Mouse (Mus musculus) liver, embryonic 11.5 days (tissue): ENCODE data around the gene Gm21913. TPM values are rescaled to one million over a fixed set of nuclear protein-coding genes. Genes with fewer than 3 reads are reported as not detected.
"Not testable (repeated sequence)": the region's sequence is repeated elsewhere in the genome, so short reads cannot be mapped to it uniquely, and the experiment has no call there.

Experiments
- ATAC-seq: fragments of 200-750 bp; cut with Nextera tagmentation; replicated peaks from 2 replicates; pipeline ENCODE4 v1.8.0; 2017; ENCODE audit warnings: moderate number of reproducible peaks, mild to moderate bottlenecking, moderate TSS enrichment, moderate library complexity; ENCODE audit not compliant: low FRiP score
- DNase-seq: peaks from one replicate; pipeline ENCODE4 v3.0.0-alpha.2; 2017; ENCODE audit warnings: low spot score
- H3K27ac ChIP-seq: fragments of 300-500 bp; sonication (generic); 2 replicates; pipeline ENCODE4 v1.5.1; 2014; ENCODE audit warnings: mild to moderate bottlenecking, low read depth, low read length, control low read depth
- H3K27me3 ChIP-seq: fragments of 300-500 bp; sonication (generic); replicated peaks from 2 replicates; pipeline ENCODE4 v1.6.1; 2014; ENCODE audit warnings: low read length, mixed read lengths; ENCODE audit not compliant: control insufficient read depth, insufficient read depth
- H3K36me3 ChIP-seq: fragments of 300-500 bp; sonication (generic); 2 replicates; pipeline ENCODE4 v1.6.1; 2014; ENCODE audit warnings: mild to moderate bottlenecking, low read length, moderate library complexity, mixed read lengths; ENCODE audit not compliant: control insufficient read depth, insufficient read depth
- H3K4me1 ChIP-seq: fragments of 300-500 bp; sonication (generic); replicated peaks from 2 replicates; pipeline ENCODE4 v1.6.1; 2014; ENCODE audit warnings: low read length, mixed read lengths; ENCODE audit not compliant: control insufficient read depth, insufficient read depth
- H3K4me2 ChIP-seq: fragments of 300-500 bp; sonication (generic); 2 replicates; pipeline ENCODE4 v1.6.1; 2014; ENCODE audit warnings: mild to moderate bottlenecking, control low read depth, moderate library complexity
- H3K4me3 ChIP-seq: fragments of 300-500 bp; sonication (generic); 2 replicates; pipeline ENCODE4 v1.5.1; 2014; ENCODE audit warnings: low read depth, low read length, control low read depth
- H3K9ac ChIP-seq: fragments of 300-500 bp; sonication (generic); 2 replicates; pipeline ENCODE4 v1.6.1; 2014; ENCODE audit warnings: low read depth, low read length, control low read depth
- H3K9me3 ChIP-seq: fragments of 300-500 bp; sonication (generic); 2 replicates; pipeline ENCODE4 v1.6.1; 2016; ENCODE audit warnings: low read length, inconsistent platforms, mixed read lengths; ENCODE audit not compliant: control insufficient read depth
- WGBS: fragments of 180-500 bp; shearing (Covaris S2); extraction: QIAGEN DNeasy Blood & Tissue Kit; methylation state at CpG from one replicate; pipeline ENCODE4 v1.1.7; 2014; 5-methylcytosine and 5-hydroxymethylcytosine counted together
- polyA plus RNA-seq: library from polyadenylated mRNA; unstranded; fragments of >200 nt; fragmentation: Nextera tagmentation; extraction: Ambion mirVana; gene quantifications from 2 replicates; pipeline ENCODE4 v1.2.1, GENCODE M21; 2014

Gene Gm21913
- not detected in 2 replicates for polyA plus RNA-seq

DNA sequence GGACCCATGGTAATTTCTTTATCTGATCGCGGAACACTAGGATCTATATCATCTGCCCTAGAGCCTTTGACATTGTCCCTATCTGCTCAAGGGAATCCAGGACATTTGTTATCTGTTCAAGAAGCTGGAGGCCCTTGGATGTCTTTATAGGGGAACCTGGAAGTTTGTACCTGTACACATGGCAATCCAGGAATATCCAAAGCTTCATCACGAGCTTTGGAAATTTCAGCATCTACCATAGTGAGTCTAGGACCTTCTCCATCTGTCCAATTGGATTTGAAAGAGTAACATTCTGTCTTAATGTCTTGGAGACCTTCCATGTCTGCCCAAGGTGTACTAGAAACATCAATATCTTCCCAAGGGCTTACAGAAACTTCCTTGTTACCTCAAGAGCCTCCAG, at the start of gene Gm21913:
TSS of gene Gm21913 (plus strand) at position 301 of the 400 bp plus-strand sequence.
- not testable (repeated sequence) for H3K4me3 ChIP-seq, H3K9ac ChIP-seq, H3K36me3 ChIP-seq, H3K27ac ChIP-seq, H3K9me3 ChIP-seq, ATAC-seq, H3K4me2 ChIP-seq, H3K27me3 ChIP-seq, H3K4me1 ChIP-seq, DNase-seq
- no CpG with 5 or more reads among the region's 3 CpGs for whole genome bisulfite sequencing

Other genes starting within 250 kb of the Gm21913 start
- gene Gm29110, start 153.4 kb upstream of the Gm21913 start, polyA plus RNA-seq: not detected in 2 replicates